Mouse (Mus musculus) adrenal gland, adult 2 months (tissue): ENCODE data around the gene Evc. TPM values are rescaled to one million over a fixed set of nuclear protein-coding genes. Genes with fewer than 3 reads are reported as not detected.

ENCODE experiments used
- DNase-seq: peaks from one replicate; pipeline ENCODE4 v3.0.0; 2021
- polyA plus RNA-seq: library from polyadenylated mRNA; depleted of rRNA; stranded (reverse); fragments of >200 nt; gene quantifications from 2 replicates; pipeline ENCODE4 v1.2.3, GENCODE M21; 2012
- total RNA-seq, 2 experiments: library from RNA; stranded (reverse); gene quantifications; 2 replicates each; pipeline ENCODE4 v1.2.3; 2021

The Evc gene
- total and polyA plus RNA-seq, 3 experiments = 9.3 to 16.6 (median 9.9) TPM

DNA sequence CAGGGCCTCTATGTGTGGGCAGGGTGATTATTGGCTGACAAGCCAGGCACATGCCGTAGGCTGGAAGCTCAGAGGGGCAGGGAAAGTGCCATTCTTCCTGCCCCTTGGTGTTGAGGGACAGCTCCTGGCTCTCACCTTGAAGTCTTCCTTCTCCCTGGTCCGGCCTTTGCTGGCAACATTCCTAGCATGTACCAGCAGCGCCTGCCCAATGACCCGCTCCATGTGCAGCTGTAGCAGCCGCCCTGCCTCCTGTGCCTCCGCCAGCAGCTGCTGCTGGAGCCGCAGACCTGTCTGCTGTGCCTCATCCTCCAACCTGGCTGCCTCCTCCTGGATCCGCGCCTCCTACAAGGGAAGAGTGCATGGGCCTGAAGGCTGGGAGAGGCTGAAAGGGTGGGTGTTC, 26.7 kb downstream of the Evc start:
- no peak for DNase-seq

DNA sequence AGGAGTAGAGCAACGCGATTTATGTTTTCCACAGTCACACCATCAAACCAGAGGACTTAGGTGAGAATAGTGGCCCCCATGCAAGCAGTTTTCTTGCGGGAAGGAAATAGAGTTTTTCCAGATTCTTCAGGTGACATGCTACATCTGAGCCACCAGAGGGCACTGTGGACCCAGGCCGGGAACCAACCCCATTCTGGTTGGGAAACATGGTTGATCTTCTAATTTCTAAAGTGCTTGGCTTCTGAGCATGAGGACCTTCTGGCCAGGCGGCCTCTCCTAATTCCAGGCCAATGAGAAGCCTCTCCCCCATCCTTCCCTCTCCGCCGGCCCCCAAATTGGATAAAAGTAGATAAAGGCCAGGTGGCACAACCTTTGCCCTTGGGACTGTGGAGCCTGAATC, 38.3 kb downstream of the Evc start:
- peak; percentile 20 for DNase-seq

DNA sequence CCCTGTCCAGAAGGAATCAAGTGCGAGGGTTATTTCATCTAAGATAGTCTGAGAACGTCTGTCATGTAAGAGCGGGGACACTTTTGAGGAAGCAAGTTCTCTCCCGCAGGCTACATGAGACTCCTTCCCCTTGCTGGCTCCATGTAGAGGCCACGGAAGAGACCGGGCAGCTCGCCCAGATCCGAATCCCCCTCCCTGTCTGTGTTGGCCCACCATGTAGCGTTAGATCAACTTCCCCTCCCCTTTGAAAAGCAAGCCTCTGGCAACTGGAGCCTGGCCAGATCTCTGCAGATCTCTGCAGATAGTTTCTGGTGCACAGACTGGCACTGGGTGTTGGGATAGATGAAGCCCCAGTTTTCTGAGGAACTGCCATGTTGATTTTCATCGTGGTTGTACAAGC, 40.0 kb downstream of the Evc start:
- no peak for DNase-seq

DNA sequence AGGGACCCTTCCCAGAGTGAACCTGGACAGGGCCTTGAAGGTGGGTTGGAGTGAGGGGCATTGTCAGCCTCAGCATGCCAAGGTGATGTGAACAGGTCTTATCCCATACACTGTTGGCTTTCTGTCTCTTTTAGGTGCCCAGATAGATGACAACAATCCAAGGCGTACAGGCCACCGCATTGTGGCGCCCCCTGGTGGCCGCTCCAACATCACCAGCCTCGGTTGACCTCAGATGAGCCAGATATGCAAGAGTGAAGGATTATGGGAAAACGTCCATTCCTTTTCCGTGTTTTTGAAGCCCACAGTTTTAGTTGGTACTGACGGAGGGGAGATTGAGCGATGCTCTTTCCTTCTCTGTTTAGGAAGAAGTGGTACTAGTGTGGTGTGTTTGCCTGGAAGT, 45.7 kb downstream of the Evc start:
- no peak for DNase-seq

DNA sequence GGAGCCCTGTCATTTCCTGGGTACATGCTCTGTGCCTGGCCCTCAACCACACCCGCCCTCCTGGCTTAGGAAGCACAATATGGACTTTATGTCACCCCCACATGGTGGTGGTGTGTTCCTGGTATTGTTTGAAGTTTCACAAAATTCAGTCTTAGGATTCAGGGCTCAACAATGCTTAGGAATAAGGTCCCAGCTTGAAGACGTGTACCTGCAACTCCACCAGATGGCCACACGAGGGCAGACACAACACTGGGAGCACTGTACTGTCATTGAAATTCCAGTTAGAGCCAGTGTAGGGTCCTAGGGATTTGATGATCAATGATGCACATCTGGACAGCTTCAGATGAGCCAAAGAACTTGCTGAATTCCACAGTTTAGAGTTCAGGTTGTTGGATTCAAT, 47.5 kb downstream of the Evc start:
- peak; percentile 28 for DNase-seq

DNA sequence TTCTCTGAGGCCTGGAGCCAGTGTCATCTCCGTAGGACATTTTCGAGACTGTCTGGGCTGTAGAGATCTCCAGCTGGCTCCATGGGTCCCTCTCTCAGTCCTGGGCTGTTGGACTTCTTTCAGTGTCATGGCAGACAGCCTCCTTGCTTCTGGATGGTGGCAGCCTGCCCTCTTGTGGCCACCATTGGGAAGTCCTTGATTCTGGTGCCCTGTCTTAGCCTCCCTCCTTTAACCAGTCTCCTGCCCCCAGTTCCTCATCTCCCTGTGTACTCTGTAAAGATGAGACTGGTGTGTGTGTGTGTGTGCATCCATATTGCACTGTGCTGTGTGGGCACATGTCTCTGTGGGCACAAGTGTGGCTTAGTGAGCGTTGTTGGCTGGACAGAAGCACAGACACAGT, 48.3 kb downstream of the Evc start:
- DNase-seq = peak; percentile 59

DNA sequence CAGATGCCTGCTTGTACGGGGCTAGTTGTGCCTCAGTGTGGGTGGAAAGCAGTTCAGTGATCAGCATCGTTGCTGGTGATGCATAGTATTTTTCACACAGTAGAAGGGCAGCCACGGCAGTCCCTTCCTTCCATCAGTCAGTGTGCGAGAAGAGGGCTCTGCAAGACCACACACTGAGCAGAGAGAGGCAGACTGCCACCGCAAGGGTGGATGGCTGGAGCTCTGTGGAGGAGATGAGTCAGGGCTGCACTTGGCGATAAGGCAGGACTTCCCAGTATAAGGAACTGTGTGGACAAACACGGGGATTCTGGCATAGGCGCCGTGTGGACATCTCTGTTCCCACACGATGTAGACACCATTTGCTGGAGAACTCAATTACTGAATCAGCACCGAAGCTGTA, 55.7 kb downstream of the Evc start:
- no peak for DNase-seq

DNA sequence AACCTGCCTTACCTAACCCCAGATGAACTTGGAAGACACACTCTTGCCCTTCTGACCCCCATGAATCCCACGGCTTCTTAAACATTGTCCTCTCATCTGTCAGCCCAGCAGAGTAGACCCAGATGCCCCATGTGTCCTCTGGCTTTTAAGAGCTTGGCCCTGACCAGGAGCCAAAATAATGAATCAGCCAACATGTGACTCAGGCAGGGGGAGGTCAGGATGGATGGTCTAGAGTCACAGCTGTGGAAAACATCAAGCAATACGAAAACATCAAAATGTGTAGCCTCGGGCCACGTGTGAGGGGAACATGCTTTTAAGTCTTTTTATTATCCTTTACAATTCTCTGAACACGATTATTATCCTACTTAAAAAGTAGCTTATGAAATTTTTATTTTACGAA, 72.9 kb downstream of the Evc start:
- DNase-seq = peak; percentile 85

DNA sequence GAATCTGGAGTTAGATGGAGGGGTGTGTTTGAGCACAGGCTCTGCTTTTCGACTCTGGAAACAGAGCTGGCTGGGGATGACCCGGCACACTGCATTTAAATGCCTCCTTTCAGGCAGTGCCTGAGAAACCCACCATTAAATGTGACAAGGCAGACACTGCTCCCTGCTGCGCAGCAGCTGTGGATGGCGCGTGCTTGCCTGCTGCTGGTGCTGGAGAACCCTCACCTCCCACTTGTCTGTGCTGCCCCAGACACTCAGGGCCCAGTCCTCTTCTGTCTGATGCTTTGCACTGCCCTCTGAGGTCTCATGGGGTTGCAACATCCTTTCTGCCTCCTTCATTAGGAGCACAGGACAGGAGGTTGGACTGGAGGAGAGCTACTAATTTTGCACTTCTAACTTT, 75.0 kb downstream of the Evc start:
- no peak for DNase-seq

DNA sequence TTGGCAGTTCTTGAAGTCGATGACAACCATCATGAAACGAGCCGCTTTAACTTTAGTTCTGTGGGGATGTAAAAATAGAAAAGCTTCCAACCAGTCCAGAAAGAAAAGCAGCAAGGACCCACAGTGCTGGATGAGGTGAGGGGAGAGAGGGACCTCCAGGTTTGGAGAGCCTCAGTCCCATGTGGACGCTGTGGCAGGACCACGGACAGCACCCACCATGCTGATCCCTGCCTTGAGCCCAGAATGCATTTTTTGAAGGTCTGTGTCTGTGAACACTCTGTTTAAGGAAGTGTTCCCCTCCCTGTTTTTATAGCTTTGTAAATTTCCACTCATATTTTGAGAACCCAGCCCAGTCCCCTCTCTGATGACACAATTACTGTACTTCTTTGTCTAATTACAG, 79.5 kb downstream of the Evc start:
- peak; percentile 19 for DNase-seq

DNA sequence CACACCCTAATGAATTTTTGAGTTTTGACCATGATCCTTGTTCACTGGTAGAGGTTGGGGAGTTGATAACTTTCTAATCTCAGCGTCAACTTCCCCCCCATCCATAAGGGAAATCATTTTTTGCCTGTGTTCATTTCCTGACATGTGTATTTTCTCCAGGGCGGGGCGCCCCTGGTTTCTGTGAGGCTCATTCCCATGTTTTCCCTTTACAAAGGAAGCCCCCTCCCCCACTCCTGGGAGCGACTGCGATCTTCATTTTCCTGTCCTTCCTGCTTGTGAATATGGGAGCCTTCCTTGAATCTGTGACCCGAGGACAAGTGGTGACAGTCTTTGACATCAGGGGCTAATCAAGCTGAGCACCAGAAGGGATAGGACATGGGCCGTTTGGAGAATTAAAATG, 79.9 kb downstream of the Evc start:
- DNase-seq = no peak

DNA sequence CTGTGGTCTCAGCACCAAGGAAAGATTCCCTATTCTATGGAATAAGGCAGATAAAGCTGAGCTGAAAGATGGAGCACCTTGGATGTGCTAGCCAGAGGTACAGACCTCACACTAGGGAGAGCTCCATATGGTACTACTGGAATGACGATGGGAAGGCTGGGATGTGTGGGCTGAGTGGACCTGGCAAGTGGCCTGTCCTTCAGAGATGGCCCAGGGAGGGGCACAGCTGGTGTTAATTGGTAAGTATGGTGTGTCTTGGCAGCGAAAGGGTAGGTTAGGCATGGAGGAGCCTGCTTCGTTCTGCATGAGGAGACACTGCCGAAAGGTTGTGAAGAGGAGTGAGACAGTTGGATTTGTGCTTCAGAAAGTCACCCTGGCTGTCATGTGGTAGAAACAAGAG, 82.2 kb downstream of the Evc start:
- no peak for DNase-seq

DNA sequence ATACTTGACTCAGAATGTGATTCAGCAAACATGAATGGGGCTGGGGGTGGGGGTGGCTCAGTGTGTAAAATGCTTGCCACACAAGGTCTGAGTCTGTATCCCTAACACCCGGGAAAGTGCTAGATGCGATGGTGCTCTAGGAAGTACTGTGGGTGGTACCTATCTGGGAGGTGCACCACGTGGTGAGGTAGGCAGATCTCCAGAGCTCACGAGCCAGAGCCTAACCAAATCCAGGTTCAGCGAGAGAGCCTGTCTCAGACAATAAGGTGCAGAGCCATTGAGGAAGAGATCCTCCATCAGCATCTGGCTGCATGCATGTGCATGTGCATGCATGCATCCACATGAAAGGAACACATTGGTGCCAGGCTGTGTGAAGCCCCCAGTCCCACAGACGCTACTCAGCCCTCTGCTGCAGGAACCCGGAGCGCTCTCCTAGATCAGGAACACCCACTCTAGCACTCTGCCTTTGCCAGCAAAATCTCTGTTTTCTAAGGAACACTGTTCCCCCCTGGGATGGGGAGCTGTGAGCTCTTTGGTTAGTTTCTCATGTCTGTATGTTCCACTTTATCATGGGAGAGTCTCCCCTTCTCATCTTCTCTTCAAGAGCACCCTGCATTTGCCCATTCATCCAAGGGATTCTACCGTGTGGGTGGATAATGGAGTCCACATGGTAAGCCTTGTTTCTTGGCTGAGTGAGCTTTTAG, 84.4 kb downstream of the Evc start:
- no peak for DNase-seq

DNA sequence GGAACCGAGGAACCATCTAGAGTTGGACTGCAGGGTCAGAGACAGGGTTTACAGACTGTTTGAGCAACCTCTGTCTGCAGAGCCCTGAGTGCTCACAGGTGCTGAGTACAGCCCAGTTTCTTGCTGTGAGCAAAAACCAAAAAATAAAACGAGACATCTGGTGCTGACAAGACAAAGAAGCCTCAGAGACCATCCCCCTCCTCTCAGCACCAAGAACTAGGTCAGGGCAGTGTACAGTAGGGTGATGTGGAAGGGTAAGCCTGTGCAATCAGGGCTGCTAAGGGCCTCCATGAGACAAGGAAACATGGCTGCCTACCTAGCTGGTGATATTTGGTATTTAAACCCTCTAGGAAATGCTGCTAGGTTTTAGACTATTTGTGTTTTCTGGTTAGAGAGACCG, 85.1 kb downstream of the Evc start:
- no peak for DNase-seq

DNA sequence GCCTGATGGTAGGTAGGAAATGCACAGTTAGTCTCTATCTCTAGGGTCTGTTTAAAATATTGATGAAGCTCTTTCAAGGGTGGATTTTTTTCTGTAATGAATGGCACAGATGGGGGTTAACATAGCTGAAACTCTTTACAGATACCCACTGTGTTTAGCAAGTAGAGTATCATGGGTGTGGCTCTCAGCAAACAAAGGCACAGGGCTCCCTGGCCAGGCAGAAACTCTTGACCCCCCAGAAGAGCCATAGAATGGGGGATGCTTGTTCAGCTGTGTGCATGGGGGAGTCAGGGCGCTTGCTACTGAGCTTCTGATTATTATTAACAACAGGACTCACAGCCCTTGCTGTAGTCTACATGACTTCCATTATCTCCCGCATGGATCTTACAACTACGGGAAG, 87.8 kb downstream of the Evc start:
- no peak for DNase-seq

DNA sequence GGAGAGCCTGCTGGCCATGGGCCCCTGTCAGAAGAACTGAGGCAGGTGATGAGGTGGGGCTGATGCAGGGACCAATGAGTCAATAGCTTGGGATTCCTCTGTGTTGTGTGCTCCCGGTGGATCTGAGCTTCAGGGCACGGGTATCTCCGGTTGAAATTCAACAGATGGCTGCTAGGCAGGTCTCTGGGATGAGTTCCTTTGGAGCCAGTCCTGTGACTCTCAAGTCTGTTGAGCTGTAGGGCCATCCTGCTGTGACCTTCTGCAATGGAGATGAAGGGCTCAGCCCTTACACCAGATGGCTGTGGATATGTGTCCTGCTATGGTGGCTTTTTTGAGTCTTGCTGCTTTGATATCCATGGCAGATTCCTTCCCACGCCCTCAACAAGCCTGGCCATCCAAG, 89.2 kb downstream of the Evc start:
- no peak for DNase-seq

DNA sequence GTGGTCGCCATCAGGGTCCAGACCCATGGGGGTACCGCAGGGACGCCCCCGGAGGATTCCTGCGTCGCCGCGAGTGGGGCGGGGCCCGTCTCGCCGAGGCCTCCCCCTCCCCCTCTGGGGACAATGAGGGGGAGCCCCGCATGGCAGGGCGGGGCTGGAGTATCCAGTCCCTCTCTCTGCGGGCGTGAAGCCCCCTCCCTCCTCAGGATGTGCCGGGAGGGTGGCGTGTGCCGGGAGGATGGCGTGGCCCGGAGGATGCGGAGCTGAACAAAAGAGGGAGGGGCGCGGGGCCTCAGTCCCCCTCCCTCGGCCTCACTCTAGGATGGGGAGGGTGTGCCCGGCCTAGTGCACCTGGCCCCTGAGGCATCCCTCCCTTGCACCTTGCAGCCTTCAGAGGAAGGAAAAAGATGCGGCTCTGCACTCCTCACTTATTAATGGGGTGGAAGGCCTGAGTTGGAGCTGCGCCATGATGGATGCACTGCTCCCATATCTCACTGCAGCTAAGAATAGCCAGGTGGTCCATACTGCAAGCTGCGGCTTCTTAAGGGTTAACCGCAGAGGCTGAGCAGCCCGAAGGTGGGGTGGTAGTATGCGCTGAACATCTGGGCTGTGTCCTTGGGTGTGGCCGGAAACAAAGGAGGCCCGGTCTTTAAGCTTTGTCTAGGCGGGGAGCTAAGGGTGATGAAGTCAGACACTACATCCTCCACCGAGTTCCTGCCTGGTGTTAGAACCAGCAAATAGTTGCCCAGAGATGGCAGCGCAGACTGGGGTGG, 90.4 kb downstream of the Evc start:
- no peak for DNase-seq

DNA sequence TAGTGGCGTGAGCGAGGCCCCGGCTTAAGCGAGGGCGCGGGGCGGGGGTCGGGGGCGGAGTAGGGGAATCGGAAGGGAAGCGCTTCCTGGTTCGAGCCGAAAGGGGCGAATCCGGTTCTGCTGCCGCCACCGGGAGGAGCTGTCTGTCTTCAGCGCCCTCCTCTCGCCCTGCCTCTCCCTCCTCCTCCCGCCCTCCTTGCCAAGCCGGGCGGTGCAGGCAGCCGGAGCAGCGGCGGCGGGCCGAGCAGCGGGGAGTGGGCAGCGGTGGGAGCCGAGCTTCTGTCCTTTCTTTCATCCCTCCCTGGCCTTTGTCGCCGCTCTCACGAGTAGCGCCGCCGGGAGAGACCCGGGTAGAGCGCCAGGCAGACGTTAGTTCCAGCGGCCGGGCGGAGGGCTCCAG, 91.0 kb downstream of the Evc start:
- peak; percentile 44 for DNase-seq

DNA sequence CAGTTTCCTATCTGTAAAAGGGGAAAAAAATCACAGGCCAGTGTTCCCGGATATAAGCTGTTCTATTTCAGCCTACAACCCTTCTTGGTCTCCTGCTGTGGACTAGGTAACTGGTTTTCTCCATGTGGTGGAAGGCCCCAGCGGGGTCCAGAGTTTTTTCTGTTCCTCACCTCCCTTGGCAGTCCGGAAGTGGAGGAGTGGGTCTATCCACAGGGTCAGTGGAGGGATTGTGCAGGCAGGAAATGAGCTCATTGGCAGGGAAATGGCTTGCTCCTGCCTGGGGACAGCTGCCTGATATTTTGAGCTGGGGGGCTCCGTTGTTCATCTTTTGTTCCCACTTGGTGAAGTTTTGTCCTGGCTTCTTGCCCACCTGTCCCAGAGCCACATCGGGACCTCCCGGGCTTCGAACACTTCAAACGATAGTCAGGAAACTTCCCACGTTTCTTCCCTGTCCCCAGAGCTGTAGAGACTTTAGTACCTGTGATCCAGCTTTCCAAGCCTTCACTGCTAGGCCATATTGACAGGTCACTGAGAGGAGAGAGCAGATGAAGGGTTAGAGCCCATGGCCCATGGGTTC, 91.9 kb downstream of the Evc start:
- no peak for DNase-seq

DNA sequence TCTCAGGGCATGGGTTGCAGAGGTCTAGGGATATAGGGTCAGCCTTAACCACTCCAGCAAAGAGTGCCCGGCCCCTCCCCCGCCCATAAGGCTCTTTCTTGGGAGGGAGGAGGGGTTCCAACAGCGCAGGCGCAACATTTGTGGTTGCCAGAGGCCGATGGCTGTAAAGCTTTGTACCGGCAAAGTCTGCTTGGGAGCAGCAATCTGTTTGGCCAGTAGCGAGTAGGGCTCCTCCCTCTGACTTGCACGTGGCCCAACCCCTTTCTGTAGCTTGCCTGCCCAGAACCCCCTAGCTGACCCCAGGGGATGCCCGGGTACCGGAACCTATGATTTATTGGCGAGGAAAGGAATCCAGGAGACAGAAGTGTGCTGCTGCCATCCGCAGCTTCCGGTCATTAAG, 92.5 kb downstream of the Evc start:
- DNase-seq = peak; percentile 10

DNA sequence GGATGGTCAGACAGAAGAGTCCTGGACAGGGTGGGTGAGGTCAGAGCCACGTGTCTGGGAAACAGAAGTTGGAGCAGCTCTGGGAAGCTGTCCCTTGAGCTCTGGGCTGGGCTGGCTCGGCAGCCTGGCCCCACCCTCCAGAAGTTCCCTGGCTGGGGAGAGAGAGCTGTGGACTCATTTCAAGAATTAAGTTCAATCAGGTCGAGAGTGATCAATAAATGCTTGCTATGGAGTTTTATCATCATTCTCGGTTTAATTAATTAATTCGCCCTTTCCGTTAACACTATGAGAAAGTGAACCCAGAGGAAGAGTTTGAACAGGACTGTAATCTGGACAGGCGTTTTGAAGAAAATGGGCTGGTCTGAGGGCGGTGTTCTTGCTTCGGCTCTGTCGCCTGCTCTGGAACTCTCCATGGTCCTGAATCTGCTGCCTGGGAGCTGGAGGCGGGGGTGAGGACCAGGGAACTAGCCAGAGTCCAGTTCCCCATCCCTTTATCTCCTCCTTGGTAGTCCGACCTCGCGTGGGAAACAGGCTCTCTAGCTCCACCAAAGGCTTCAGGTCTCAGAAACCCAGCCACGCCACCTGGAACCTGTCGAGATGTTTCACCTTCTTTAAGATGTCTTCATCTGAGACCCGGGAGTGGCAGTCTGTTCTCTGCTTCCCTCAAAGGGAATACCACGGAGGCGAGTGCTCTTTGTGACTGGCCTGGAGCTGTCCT, 93.4 kb downstream of the Evc start:
- peak; percentile 65 for DNase-seq

DNA sequence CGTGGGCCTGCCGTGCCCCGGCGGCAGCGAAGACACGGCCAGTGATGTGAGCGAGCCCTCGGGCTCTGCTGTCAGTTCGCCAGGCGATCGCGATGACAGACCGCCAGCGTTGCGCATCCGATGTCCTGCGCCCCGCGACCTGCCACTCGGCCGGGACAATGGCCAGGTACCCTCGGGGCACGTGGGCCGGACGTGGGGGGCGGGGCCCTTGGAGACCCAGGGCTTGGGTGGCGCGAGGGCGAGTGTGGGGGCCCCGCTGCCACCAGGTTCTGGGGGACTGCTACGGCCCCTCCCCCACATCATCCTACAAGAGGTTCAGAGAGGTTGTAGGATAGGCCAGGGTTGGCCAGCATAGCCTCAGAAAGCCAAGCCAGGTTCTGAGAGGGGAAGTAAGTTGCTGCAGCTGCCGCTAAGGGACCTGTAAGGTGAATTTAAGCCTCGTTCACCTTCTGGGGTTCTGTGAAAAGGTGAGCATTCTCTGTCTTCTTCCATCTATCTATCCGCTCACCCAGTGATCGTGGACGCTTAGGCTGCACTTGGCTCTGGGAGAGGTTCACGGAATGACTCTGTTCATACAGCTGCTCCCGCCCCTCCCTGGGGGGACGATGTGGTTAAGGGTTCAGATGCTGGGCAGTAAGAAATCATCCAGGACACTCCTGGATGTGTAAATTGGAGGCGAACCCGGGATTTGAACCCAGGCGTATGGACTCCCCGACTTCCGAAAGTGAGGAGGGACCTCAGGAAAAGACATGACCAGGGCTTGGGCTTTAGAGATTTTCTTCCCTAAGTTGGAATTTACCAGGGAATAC, 94.1 kb downstream of the Evc start:
- DNase-seq = no peak
